Mouse (Mus musculus) lung, adult 2 months (tissue): ENCODE measurements around the gene Cd82. TPM values are rescaled to one million over a fixed set of nuclear protein-coding genes. Genes with fewer than 3 reads are reported as not detected.

Experiments
- DNase-seq: peaks from one replicate; pipeline ENCODE4 v3.0.0; 2022
- H3K4me1 ChIP-seq: fragments of 200-500 bp; 2 replicates; pipeline ENCODE4 v1.6.1; 2011; ENCODE audit warnings: low read length; ENCODE audit not compliant: control insufficient read depth, insufficient read depth
- H3K4me3 ChIP-seq: fragments of 200-500 bp; replicated peaks from 2 replicates; pipeline ENCODE3; 2011; ENCODE audit warnings: low read depth, mild to moderate bottlenecking, control low read depth, low read length; ENCODE audit errors: extremely low read depth
- CTCF ChIP-seq: fragments of 200-500 bp; IDR thresholded peaks from 2 replicates; pipeline ENCODE4 v1.5.1; 2011; ENCODE audit warnings: mild to moderate bottlenecking, low read length, control low read depth; ENCODE audit not compliant: insufficient read depth
- POLR2A ChIP-seq: fragments of 200-500 bp; IDR thresholded peaks from 2 replicates; pipeline ENCODE4 v1.6.1; 2011; ENCODE audit warnings: low read depth, mild to moderate bottlenecking, control low read depth, low read length, borderline replicate concordance; ENCODE audit errors: extremely low read depth
- WGBS: fragments of 180-500 bp; shearing (Covaris S2); methylation state at CpG from one replicate; pipeline ENCODE4 v1.1.7; 2018; 5-methylcytosine and 5-hydroxymethylcytosine counted together
- polyA plus RNA-seq: library from polyadenylated mRNA; depleted of rRNA; stranded (reverse); fragments of >200 nt; gene quantifications from 2 replicates; pipeline ENCODE4 v1.2.3, GENCODE M21; 2012

Gene Cd82
- polyA plus RNA-seq, 1 experiment = 170 TPM

DNA sequence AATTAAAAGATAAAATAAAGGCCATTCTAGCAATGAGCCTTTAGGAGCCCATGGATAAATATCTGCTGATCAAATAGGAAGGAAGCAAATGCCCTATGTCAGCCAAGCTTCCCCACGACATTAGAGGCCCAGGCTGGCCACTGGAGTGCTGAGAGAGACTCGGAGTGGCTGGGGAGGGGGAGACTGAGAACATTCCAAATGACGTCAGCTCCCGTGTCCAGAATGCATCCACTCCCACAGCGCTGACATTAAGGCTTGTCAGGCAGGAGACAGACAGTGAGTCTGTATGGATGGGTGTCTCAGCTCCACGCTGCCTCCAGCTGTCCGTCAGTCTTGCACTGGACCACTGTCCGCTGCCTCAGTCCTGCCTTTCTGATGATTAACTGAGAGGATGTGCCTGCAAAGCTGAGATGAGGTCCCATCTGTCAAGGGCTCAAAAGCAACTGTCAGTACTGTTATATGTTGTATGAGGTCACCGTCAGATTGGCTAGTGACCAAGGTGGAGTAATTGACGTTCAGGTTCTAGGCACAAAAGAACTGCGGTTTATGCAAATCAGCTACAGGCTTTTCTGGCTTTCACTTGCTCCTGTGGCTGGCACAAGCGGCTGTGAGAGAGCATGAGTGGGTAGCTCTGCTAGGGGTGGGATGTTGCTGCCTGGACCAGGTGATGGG lies 51.9 kb downstream of the Cd82 start:
- H3K4me3 ChIP-seq = no peak overlapping the region
- DNase-seq = no peak
- TF ChIP-seq CTCF (no peak), POLR2A (no peak)
- 36% methylated on average over 12 of the region's 12 CpGs for WGBS
- peaks cover 6% of the 10 kb centered on the region for H3K4me1 ChIP-seq

GRCm38 (mm10) chr2:93405017-93405425 lies 57.9 kb downstream of the Cd82 start:
- 28% methylated on average over 7 of the region's 7 CpGs for WGBS
- no peak for TF ChIP-seq POLR2A
- no peak for TF ChIP-seq CTCF
- no peak for DNase-seq

DNA sequence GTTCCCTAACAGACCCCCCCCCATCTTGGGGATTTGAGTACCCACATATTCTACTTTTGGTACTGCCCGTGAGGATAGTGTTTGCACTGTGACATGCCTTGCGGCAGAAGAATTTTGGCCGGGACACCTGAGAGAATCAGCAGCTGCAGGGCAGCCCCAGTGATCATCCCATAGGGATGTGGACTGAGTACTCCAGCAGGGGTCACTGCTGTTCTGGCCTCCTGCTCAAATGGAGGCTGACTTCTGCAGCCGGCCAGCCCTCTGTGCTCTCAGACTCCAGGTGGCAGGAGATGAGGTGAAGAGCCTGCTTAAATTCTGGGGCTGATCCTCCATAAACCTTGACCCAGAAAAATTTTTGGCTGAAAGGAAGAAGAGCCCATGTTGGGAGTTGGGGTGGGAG lies 58.8 kb downstream of the Cd82 start:
- Histone ChIP-seq H3K4me3 (no peak overlapping the region), H3K4me1 (0 out of 2 replicates have a peak, but pooled peaks cover 3% of the 10 kb centered on the region)
- DNase-seq = no peak
- TF ChIP-seq CTCF (peak; percentile 47), POLR2A (no peak)
- 39% methylated on average over 4 of the region's 4 CpGs for WGBS

More at GRCm38 (mm10) chr2:93405017-93405425, 57.9 kb downstream of the Cd82 start:
- Histone ChIP-seq H3K4me3 (no peak overlapping the region), H3K4me1 (0 out of 2 replicates have a peak, but pooled peaks cover 3% of the 10 kb centered on the region)

GRCm38 (mm10) chr2:93403267-93403666 lies 59.7 kb downstream of the Cd82 start:
- Histone ChIP-seq H3K4me3 (no peak overlapping the region), H3K4me1 (0 out of 2 replicates have a peak, but pooled peaks cover 3% of the 10 kb centered on the region)
- TF ChIP-seq POLR2A (no peak), CTCF (no peak)
- no peak for DNase-seq
- 86% methylated on average over 6 of the region's 6 CpGs for WGBS

DNA sequence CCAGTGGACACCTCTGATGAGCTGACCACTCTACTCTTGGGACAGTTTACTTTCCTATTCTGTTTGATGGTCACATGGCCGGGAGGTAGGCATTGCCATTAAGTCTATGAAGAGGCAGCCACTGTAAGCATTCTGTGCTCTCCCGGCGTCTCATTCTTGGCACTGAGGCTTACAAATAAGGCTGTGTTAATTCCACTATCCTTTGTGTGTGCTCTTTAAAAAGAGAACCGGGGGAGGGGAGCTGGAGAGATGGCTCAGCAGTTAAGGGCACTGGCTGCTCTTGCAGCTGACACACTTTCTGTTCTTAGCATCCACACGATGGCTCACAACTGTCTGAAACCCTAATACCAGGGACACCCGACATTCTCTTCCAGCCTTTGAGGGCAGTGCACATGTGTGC lies 71.7 kb downstream of the Cd82 start:
- H3K4me1 ChIP-seq = no peaks in the 10 kb centered on the region
- no peak for DNase-seq
- TF ChIP-seq CTCF (no peak), POLR2A (no peak)
- 54% methylated on average over 6 of the region's 6 CpGs for WGBS
- H3K4me3 ChIP-seq = no peak overlapping the region

DNA sequence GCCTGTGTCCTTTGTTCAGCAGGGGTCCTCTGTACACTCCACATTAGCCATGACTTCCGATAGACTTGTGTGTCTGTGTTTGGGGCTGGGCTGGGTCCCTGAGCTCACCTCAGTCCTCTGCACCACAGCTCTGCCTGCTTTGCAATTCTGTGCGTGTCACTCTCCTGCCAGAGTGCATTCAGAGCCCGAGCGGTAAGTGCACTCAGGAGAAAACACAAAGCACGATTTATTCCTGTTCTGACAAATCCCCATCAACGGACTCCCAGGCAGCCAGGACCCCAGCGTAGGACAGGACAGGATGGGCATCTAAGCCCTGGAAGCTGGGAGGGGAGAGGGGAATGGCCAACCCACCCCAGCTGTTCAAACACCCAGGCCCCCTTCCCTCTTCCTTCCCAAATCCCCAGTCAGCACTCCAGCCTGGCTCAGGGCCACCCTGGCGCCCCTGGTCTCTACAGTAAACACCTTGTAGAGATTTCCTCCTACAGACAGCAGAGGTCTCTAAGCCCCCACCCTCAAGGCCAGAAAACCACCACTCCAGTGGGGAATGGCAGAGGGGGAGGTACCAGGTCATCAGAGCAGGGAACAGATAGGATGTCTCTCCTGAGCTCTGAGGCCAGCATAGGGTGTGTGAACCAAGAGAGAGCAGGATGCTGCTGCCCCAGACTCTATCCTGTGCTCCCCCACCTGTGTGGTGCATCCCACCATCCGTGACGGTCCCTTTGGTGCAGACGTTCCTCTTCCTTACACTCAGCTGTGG lies 72.6 kb downstream of the Cd82 start:
- TF ChIP-seq CTCF (no peak), POLR2A (no peak)
- H3K4me1 ChIP-seq = no peaks in the 10 kb centered on the region
- H3K4me3 ChIP-seq = no peak overlapping the region
- WGBS = 44% methylated on average over 11 of the region's 11 CpGs
- no peak for DNase-seq

GRCm38 (mm10) chr2:93386958-93387357 lies 76.0 kb downstream of the Cd82 start:
- H3K4me1 ChIP-seq = no peaks in the 10 kb centered on the region
- H3K4me3 ChIP-seq = no peak overlapping the region
- WGBS = 74% methylated on average over 4 of the region's 4 CpGs
- TF ChIP-seq POLR2A (no peak), CTCF (no peak)
- no peak for DNase-seq

DNA sequence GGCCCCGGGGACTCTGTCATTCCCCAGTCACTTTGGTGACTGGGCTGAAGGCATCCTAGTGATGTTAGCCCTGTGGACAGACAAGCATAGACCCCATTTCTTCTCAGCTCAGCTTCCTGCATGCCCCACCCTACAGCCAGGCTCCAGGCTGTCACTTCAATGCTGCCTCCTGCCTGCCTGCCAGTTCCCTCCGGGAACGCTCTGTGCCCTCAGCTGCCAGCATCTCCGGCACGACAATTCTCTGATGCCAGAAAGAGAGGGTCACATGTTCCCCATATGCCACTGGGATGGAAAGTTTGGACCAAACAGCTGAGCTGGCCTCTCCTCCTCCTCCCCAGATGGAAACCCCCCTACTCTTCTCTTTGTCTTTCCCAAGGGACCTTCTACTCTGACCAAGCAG lies 79.1 kb downstream of the Cd82 start:
- 57% methylated on average over 5 of the region's 5 CpGs for WGBS
- H3K4me1 ChIP-seq = no peaks in the 10 kb centered on the region
- no peak for DNase-seq
- H3K4me3 ChIP-seq = no peak overlapping the region
- TF ChIP-seq CTCF (no peak), POLR2A (no peak)

GRCm38 (mm10) chr2:93380680-93381089 lies 82.3 kb downstream of the Cd82 start:
- 20% methylated on average over 2 of the region's 2 CpGs for WGBS
- no peak for DNase-seq

DNA sequence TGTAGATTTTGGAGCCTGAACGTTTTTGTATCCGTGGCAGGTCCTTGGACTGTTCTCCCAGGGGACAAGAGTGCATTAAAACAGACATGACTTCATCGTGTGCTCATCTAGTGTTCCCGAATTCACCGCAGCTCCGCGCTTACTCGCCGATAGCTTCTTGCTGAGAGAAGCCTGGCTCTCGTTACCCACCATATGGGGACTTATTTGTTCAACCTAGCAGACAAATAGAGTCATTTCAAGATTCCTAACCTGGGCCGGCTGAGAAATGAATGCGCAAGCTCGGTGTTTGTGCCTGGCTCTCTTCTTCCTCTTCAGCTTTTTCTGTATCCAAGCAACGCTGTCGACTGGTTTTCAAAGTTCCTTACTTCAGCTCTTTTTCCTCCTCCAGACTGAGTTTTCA lies 85.1 kb downstream of the Cd82 start:
- no peaks in the 10 kb centered on the region for H3K4me1 ChIP-seq
- 57% methylated on average over 15 of the region's 15 CpGs for WGBS
- TF ChIP-seq CTCF (no peak), POLR2A (no peak)

More at GRCm38 (mm10) chr2:93380680-93381089, 82.3 kb downstream of the Cd82 start:
- TF ChIP-seq POLR2A (no peak), CTCF (no peak)
- no peaks in the 10 kb centered on the region for H3K4me1 ChIP-seq
- H3K4me3 ChIP-seq = no peak overlapping the region

GRCm38 (mm10) chr2:93377157-93377556 lies 85.8 kb downstream of the Cd82 start:
- DNase-seq = no peak
- 93% methylated on average over 3 of the region's 3 CpGs for WGBS
- Histone ChIP-seq H3K4me1 (no peaks in the 10 kb centered on the region), H3K4me3 (no peak overlapping the region)
- no peak for TF ChIP-seq POLR2A
- TF ChIP-seq CTCF = no peak

More for the DNA sequence above, 85.1 kb downstream of the Cd82 start:
- H3K4me3 ChIP-seq = no peak overlapping the region
- DNase-seq = no peak
